Comparison of ENCODE assay signal across 8 mouse cellular contexts in the genomic region with DNA sequence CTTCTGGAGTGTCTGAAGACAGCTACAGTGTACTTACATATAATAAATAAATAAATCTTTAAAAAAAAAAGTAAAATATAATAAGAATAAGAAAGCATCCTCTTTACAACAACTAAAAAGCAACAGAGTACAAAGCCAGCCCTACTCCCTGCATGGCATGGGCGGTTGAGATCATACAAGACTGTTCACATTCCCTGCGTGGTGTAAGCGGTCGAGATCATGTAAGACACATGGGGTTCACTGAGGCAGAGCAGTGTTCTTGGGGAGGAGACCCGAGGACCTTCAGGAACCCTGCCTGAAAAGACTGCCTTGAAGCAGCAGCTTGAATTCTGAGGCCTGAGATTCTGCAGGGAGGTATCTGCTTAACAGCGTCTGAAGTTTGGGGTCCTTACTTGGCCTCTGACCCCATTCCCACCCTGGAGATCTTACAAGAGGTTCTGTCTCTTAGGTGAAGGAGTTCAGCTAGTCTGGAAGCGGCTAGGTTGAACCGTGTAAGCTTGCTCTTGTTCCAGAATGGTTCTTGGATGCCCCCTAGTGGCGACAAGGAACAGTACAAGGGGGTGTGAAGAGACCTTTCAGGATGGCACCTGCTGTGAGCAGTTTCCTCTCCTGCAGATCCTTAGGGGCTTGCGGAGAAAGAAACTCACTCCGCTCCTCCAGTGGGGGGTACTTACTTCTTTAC. TPM values are rescaled to one million over a fixed set of nuclear protein-coding genes. Genes with fewer than 3 reads are reported as not detected.
A peak's percentile ranks its signal among the peaks of the same experiment; 100 is the strongest.
DNase-seq lines count a peak whose midpoint lies in the region; ATAC-seq and TF ChIP-seq lines count a peak whose summit lies in the region.

No protein-coding gene starts in this region.

- H3K4me1 ChIP-seq in G1E (ENCODE audit: insufficient read depth, low read depth, low read length), result peaks cover 44% of the 10 kb centered on the region
- peaks cover 13% of the 10 kb centered on the region for H3K4me1 ChIP-seq in forebrain, embryonic 12.5 days
- no peaks in the 10 kb centered on the region for H3K4me1 ChIP-seq in lung, embryonic 14.5 days (ENCODE audit: insufficient read depth)

- no peaks in the 10 kb centered on the region for H3K27me3 ChIP-seq in G1E (ENCODE audit: insufficient read depth, low read length)
- H3K27me3 ChIP-seq in forebrain, embryonic 12.5 days, result no peaks in the 10 kb centered on the region
- H3K27me3 ChIP-seq in lung, embryonic 14.5 days (ENCODE audit: insufficient read depth, low read length), result no peaks in the 10 kb centered on the region

- no peak overlapping the region for H3K27ac ChIP-seq in forebrain, embryonic 12.5 days
- H3K27ac ChIP-seq in lung, embryonic 14.5 days (ENCODE audit: low read depth), result no peak overlapping the region

- 33% methylated on average over 11 of the region's 11 CpGs for WGBS in forebrain, embryonic 12.5 days
- WGBS in lung, embryonic 14.5 days, result 22% methylated on average over 11 of the region's 11 CpGs

- no peak overlapping the region for H3K4me3 ChIP-seq in G1E (ENCODE audit: low read depth, low read length)
- H3K4me3 ChIP-seq in forebrain, embryonic 12.5 days (replicated peaks), result no peak overlapping the region
- no peak overlapping the region for H3K4me3 ChIP-seq in lung, embryonic 14.5 days (ENCODE audit: low read depth, low read length)

- intact Hi-C loops in heart, postnatal 14 days (cut with DNase I), result loop anchor here (2.0 to 10.0 kb wide), 3 partner anchors 42 to 336 kb away; no protein-coding TSS in a partner anchor

- peak; percentile 60 for ATAC-seq in G1E (ENCODE audit: extremely low read depth, insufficient number of reproducible peaks, low FRiP score, poor library complexity, severe bottlenecking)
- peak; percentile 89 for ATAC-seq in forebrain, embryonic 12.5 days (ENCODE audit: low FRiP score)
- ATAC-seq in lung, embryonic 14.5 days (ENCODE audit: insufficient read depth), result peak; percentile 85
- peak; percentile 89 for ATAC-seq in neutrophil, adult 5-6 weeks (ENCODE audit: extremely low read depth, insufficient number of reproducible peaks, low FRiP score, poor library complexity, severe bottlenecking)

- no peak overlapping the region for H3K4me2 ChIP-seq in forebrain, embryonic 12.5 days
- H3K4me2 ChIP-seq in lung, embryonic 14.5 days, result no peak overlapping the region

- H3K9ac ChIP-seq in forebrain, embryonic 12.5 days, result no peak overlapping the region
- H3K9ac ChIP-seq in lung, embryonic 14.5 days, result no peak overlapping the region

- peak; percentile 97 for TF ChIP-seq CTCF in G1E (IDR thresholded peaks at IDR 0.05; ENCODE audit: low read depth, low read length)
- TF ChIP-seq CTCF in lung, embryonic 14.5 days (IDR thresholded peaks at IDR 0.05; ENCODE audit: low read depth), result peak; percentile 99

- peaks cover 11% of the 10 kb centered on the region for H3K36me3 ChIP-seq in G1E (replicated peaks)
- H3K36me3 ChIP-seq in forebrain, embryonic 12.5 days (replicated peaks), result no peaks in the 10 kb centered on the region
- H3K36me3 ChIP-seq in lung, embryonic 14.5 days (ENCODE audit: insufficient read depth), result no peaks in the 10 kb centered on the region

- peaks cover under 1% of the 10 kb centered on the region; the same call in 1 of the 2 replicates for H3K9me3 ChIP-seq in G1E (replicated peaks)
- no peaks in the 10 kb centered on the region for H3K9me3 ChIP-seq in forebrain, embryonic 12.5 days
- H3K9me3 ChIP-seq in lung, embryonic 14.5 days (ENCODE audit: low read depth, low read length), result no peaks in the 10 kb centered on the region

- peak; percentile 72 for DNase-seq in G1E (ENCODE audit: low spot score)
- DNase-seq in c-Kit-positive CD71-positive TER-119-positive erythroid progenitor cells, embryonic 14.5 days (ENCODE audit: low spot score), result peak; percentile 83
- peak; percentile 80 to 89 for DNase-seq in heart, postnatal 14 days
- DNase-seq in kidney, postnatal 4 days, result peak; percentile 82 to 85
- peak; percentile 94 for DNase-seq in lung, embryonic 14.5 days
- peak; percentile 85 for DNase-seq in thymus, postnatal 0 days (ENCODE audit: low spot score)

RNA-seq across cellular contexts. Expression of a gene that starts 6.1 kb away (rescaled TPM):
- total RNA-seq in G1E (2014; fragmentation: Nextera tagmentation), result 629 and 653 TPM in 2 replicates
- 2,631 and 2,791 TPM in 2 replicates for total RNA-seq in G1E (2017)
- polyA plus RNA-seq in G1E (2012), result 384 and 1,622 TPM in 2 replicates
- polyA plus RNA-seq in forebrain, embryonic 12.5 days (2016; fragmentation: Nextera tagmentation; extraction: Ambion mirVana), result 464 and 488 TPM in 2 replicates
- total RNA-seq in heart, postnatal 14 days (2021), result 100 to 1,000 TPM; 460 to 507 TPM
- polyA plus RNA-seq in lung, embryonic 14.5 days (2014; fragmentation: Nextera tagmentation; extraction: Ambion mirVana), result 630 and 724 TPM in 2 replicates
- total RNA-seq in neutrophil, adult 5-6 weeks (2017), result 798 and 852 TPM in 2 replicates
- polyA plus RNA-seq in thymus, postnatal 0 days (2015; fragmentation: Nextera tagmentation; extraction: Ambion mirVana), result 928 and 961 TPM in 2 replicates

RNA-seq across cellular contexts. Expression of a gene that starts 22.2 kb away (rescaled TPM):
- total RNA-seq in G1E (2014; fragmentation: Nextera tagmentation) (8.7 and 12.1 TPM in 2 replicates), G1E (2017) (9.7 and 10.9 TPM in 2 replicates)
- 14.5 and 23.6 TPM in 2 replicates for polyA plus RNA-seq in G1E (2012)
- polyA plus RNA-seq in forebrain, embryonic 12.5 days (2016; fragmentation: Nextera tagmentation; extraction: Ambion mirVana), result 17.7 and 20.8 TPM in 2 replicates
- total RNA-seq in heart, postnatal 14 days (2021), result 10 to 100 TPM; 14.3 to 14.6 TPM
- polyA plus RNA-seq in lung, embryonic 14.5 days (2014; fragmentation: Nextera tagmentation; extraction: Ambion mirVana), result 24.0 and 25.6 TPM in 2 replicates
- 53.5 and 55.6 TPM in 2 replicates for total RNA-seq in neutrophil, adult 5-6 weeks (2017)
- polyA plus RNA-seq in thymus, postnatal 0 days (2015; fragmentation: Nextera tagmentation; extraction: Ambion mirVana), result 6.4 and 7.1 TPM in 2 replicates

RNA-seq across cellular contexts. Expression of a gene that starts 25.4 kb away (rescaled TPM):
- total RNA-seq in G1E (2014; fragmentation: Nextera tagmentation) (65.1 and 99.6 TPM in 2 replicates), G1E (2017) (25.4 and 25.5 TPM in 2 replicates)
- 64.8 and 69.2 TPM in 2 replicates for polyA plus RNA-seq in G1E (2012)
- polyA plus RNA-seq in forebrain, embryonic 12.5 days (2016; fragmentation: Nextera tagmentation; extraction: Ambion mirVana), result 4.9 and 5.1 TPM in 2 replicates
- 10 to 100 TPM; 43.1 to 63.7 TPM for total RNA-seq in heart, postnatal 14 days (2021)
- polyA plus RNA-seq in lung, embryonic 14.5 days (2014; fragmentation: Nextera tagmentation; extraction: Ambion mirVana), result 95.0 and 95.1 TPM in 2 replicates
- total RNA-seq in neutrophil, adult 5-6 weeks (2017), result under 0.01 TPM in 2 replicates
- 4.8 and 6.6 TPM in 2 replicates for polyA plus RNA-seq in thymus, postnatal 0 days (2015; fragmentation: Nextera tagmentation; extraction: Ambion mirVana)

RNA-seq across cellular contexts. Expression of a gene that starts 38.6 kb away (rescaled TPM):
- total RNA-seq in G1E (2014; fragmentation: Nextera tagmentation), result not detected in 2 replicates
- 0.11 TPM in 1 of 2 replicates, not detected in the other for total RNA-seq in G1E (2017)
- not detected in 2 replicates for polyA plus RNA-seq in G1E (2012)
- 0.10 and 0.13 TPM in 2 replicates for polyA plus RNA-seq in forebrain, embryonic 12.5 days (2016; fragmentation: Nextera tagmentation; extraction: Ambion mirVana)
- total RNA-seq in heart, postnatal 14 days (2021), result not detected
- polyA plus RNA-seq in lung, embryonic 14.5 days (2014; fragmentation: Nextera tagmentation; extraction: Ambion mirVana), result 1.9 and 2.3 TPM in 2 replicates
- total RNA-seq in neutrophil, adult 5-6 weeks (2017), result not detected in 2 replicates
- 0.05 TPM in 1 of 2 replicates, not detected in the other for polyA plus RNA-seq in thymus, postnatal 0 days (2015; fragmentation: Nextera tagmentation; extraction: Ambion mirVana)
